Comparison of ENCODE assay signal across 22 mouse cellular contexts in the genomic region with DNA sequence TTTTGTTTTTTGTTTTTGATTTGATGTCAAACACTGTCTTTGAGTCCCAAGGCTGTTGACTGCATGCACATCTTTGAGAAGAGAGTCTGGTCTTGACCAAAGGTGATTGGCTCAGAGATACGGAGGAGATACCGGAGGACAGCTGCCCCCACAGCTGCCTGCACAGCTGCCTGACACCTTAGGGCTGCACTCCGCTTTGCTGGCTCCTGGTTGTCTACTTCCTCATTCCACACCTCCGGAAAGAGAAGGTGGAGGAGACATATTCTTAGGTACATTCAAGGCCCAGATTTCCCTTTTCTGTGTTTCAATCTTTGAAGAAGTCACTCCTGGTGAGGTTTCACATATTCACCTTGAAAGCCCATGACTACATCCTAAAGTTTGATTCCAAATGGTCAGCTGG. TPM values are rescaled to one million over a fixed set of nuclear protein-coding genes. Genes with fewer than 3 reads are reported as not detected.
DNase-seq lines count a peak whose midpoint lies in the region; ATAC-seq and TF ChIP-seq lines count a peak whose summit lies in the region.
"Had no signal": no experiment of that assay in that cellular context is flagged by ENCODE, and none has a peak within 500 bp of the region (broad histone marks: within the 10 kb centered on the region; RNA-seq: fewer than 3 reads in every experiment).

No protein-coding gene starts in this region.

- 88% methylated on average over 4 of the region's 4 CpGs for WGBS in kidney, postnatal 0 days
- 73% methylated on average over 4 of the region's 4 CpGs for WGBS in kidney, adult 2 months
- WGBS in stomach, postnatal 0 days = 84% methylated on average over 4 of the region's 4 CpGs

- ATAC-seq in kidney, postnatal 0 days (replicated peaks; ENCODE audit: low FRiP score, low read depth) = no peak
- peak; percentile 38 to 63; a peak in 3 of 4 replicates for ATAC-seq in hematopoietic stem cell, adult 5-6 weeks (replicated peaks in 1 of 2; ENCODE audit: insufficient read depth in 1 of 2, low FRiP score in 2 of 2, low TSS enrichment in 1 of 2, low read depth in 1 of 2, poor library complexity in 2 of 2, severe bottlenecking in 2 of 2)
- ATAC-seq in stomach, postnatal 0 days (ENCODE audit: low FRiP score, low TSS enrichment) = no peak
- ATAC-seq: forebrain, embryonic 14.5 days had no signal

- 0 out of 2 replicates have a peak, but pooled peaks have one; percentile 16 for TF ChIP-seq EP300 in CH12.LX (IDR thresholded peaks at IDR 0.05; ENCODE audit: low read length)
- no peak for TF ChIP-seq EP300 in stomach, postnatal 0 days (optimal IDR thresholded peaks at IDR 0.05)

- no peak for DNase-seq in kidney, postnatal 0 days (ENCODE audit: low spot score)
- DNase-seq in kidney, adult 2 months = no peak
- DNase-seq in CH12.LX (ENCODE audit: extremely low read depth) = peak; percentile 50
- DNase-seq in splenic B cell, adult 2 months (ENCODE audit: low read depth, low spot score) = peak; percentile 67
- DNase-seq in stomach, postnatal 0 days (ENCODE audit: low spot score) = no peak
- DNase-seq in embryo, embryonic 9.5 days (ENCODE audit: extremely low spot score) = no peak
- DNase-seq: adrenal gland, adult 8-10 months; cerebellum, adult 11-12 months; cerebellum, adult 9-10 months; cerebellum, postnatal 25 days; gastrocnemius, postnatal 10 days; heart, adult 2 months; heart, postnatal 14 days had no signal

- H3K27ac ChIP-seq in kidney, postnatal 0 days = peak overlapping the region; percentile 5; the same call in 1 of the 2 replicates
- H3K27ac ChIP-seq in kidney, adult 2 months (ENCODE audit: insufficient read depth, low read depth, low read length) = no peak overlapping the region
- H3K27ac ChIP-seq in CH12.LX (ENCODE audit: insufficient read depth, low read depth) = no peak overlapping the region
- H3K27ac ChIP-seq in stomach, postnatal 0 days (replicated peaks) = no peak overlapping the region
- H3K27ac ChIP-seq: embryonic facial prominence, embryonic 10.5 days; forebrain, embryonic 10.5 days; heart, adult 2 months; heart, embryonic 15.5 days; hindbrain, embryonic 10.5 days; hindbrain, embryonic 14.5 days had no signal

- no peak for TF ChIP-seq RAD21 in CH12.LX (IDR thresholded peaks at IDR 0.05; ENCODE audit: low read depth, low read length)

- H3K79me2 ChIP-seq in CH12.LX (replicated peaks; ENCODE audit: control insufficient read depth, extremely low read depth, insufficient read depth, poor library complexity, severe bottlenecking) = peaks cover 5% of the 10 kb centered on the region

- dilution Hi-C loops in CH12.LX (cut with MboI; ENCODE audit: extremely low pct_ligation_motif_present, extremely low pct_unique_long_range_greater_than_20kb, low sequenced_read_pairs) = no loop called here

- TF ChIP-seq POLR2A in kidney, adult 2 months (IDR thresholded peaks at IDR 0.05; ENCODE audit: low read depth, low read length) = no peak
- no peak for TF ChIP-seq POLR2A in CH12.LX (IDR thresholded peaks at IDR 0.05; ENCODE audit: low read depth, low read length)

- no peak for TF ChIP-seq CTCF in kidney, postnatal 0 days (IDR thresholded peaks at IDR 0.05; ENCODE audit: low read depth)
- no peak for TF ChIP-seq CTCF in kidney, adult 2 months (conservative IDR thresholded peaks at IDR 0.05; ENCODE audit: insufficient read depth, insufficient read length, low read depth, low read length)
- no peak for TF ChIP-seq CTCF in CH12.LX (conservative IDR thresholded peaks at IDR 0.05 in 1 of 2, IDR thresholded peaks at IDR 0.05 in 1 of 2; ENCODE audit: low read depth in 2 of 2, low read length in 2 of 2)
- no peak for TF ChIP-seq CTCF in stomach, postnatal 0 days (IDR thresholded peaks at IDR 0.05; ENCODE audit: low read depth)

- no peaks in the 10 kb centered on the region for H3K36me3 ChIP-seq in kidney, postnatal 0 days (ENCODE audit: insufficient read depth, low read length)
- no peaks in the 10 kb centered on the region for H3K36me3 ChIP-seq in kidney, adult 2 months (ENCODE audit: control insufficient read depth, insufficient read depth, low read length)
- peaks cover 0 to 6% of the 10 kb centered on the region in 2 experiments for H3K36me3 ChIP-seq in CH12.LX (replicated peaks in 1 of 2; ENCODE audit: control insufficient read depth in 1 of 2, insufficient read depth in 1 of 2, low read length in 1 of 2)
- H3K36me3 ChIP-seq in splenic B cell, adult 2 months (ENCODE audit: control insufficient read depth, insufficient read depth, low read length, poor library complexity, severe bottlenecking) = no peaks in the 10 kb centered on the region; the same call in 1 of the 2 replicates
- H3K36me3 ChIP-seq in stomach, postnatal 0 days (ENCODE audit: control insufficient read depth, insufficient read depth, low read length) = no peaks in the 10 kb centered on the region

- in situ Hi-C loops in CH12.LX (cut with MboI; ENCODE audit: low pct_ligation_motif_present, low pct_unique_long_range_greater_than_20kb, low sequenced_read_pairs) = no loop called here

- H3K9ac ChIP-seq in kidney, postnatal 0 days (ENCODE audit: low read depth, low read length) = no peak overlapping the region
- H3K9ac ChIP-seq in CH12.LX (ENCODE audit: insufficient read depth, low read depth) = no peak overlapping the region
- H3K9ac ChIP-seq in stomach, postnatal 0 days (ENCODE audit: low read length) = no peak overlapping the region
- H3K9ac ChIP-seq: heart, embryonic 15.5 days; hindbrain, embryonic 14.5 days had no signal

- H3K9me3 ChIP-seq in kidney, postnatal 0 days (replicated peaks; ENCODE audit: low read length) = no peaks in the 10 kb centered on the region
- no peaks in the 10 kb centered on the region for H3K9me3 ChIP-seq in CH12.LX (replicated peaks; ENCODE audit: low read length)
- H3K9me3 ChIP-seq in stomach, postnatal 0 days (ENCODE audit: control insufficient read depth, low read length) = no peaks in the 10 kb centered on the region
- H3K9me3 ChIP-seq: embryonic facial prominence, embryonic 10.5 days; forebrain, embryonic 10.5 days; heart, embryonic 15.5 days; hindbrain, embryonic 10.5 days had no signal

- H3K4me1 ChIP-seq in kidney, postnatal 0 days (replicated peaks; ENCODE audit: insufficient read depth, low read length) = peaks cover 12% of the 10 kb centered on the region; the same call in 1 of the 2 replicates
- H3K4me1 ChIP-seq in kidney, adult 2 months (ENCODE audit: control insufficient read depth, insufficient read depth, low read length) = peaks cover 29% of the 10 kb centered on the region; the same call in 1 of the 2 replicates
- peaks cover 19 to 71% of the 10 kb centered on the region in 2 experiments for H3K4me1 ChIP-seq in CH12.LX (ENCODE audit: control insufficient read depth in 1 of 2, insufficient read depth in 2 of 2)
- H3K4me1 ChIP-seq in stomach, postnatal 0 days (replicated peaks; ENCODE audit: control insufficient read depth, insufficient read depth) = peaks cover 5% of the 10 kb centered on the region; the same call in 1 of the 2 replicates

- no peak overlapping the region for H3K4me2 ChIP-seq in kidney, postnatal 0 days (ENCODE audit: low read length)
- H3K4me2 ChIP-seq in CH12.LX (ENCODE audit: insufficient read depth, low read depth, poor library complexity, severe bottlenecking) = no peak overlapping the region
- H3K4me2 ChIP-seq in stomach, postnatal 0 days (replicated peaks; ENCODE audit: low read depth) = no peak overlapping the region
- H3K4me2 ChIP-seq: heart, embryonic 11.5 days; heart, embryonic 15.5 days; hindbrain, embryonic 14.5 days had no signal

- H3K27me3 ChIP-seq in kidney, postnatal 0 days (ENCODE audit: insufficient read depth, low read length) = no peaks in the 10 kb centered on the region
- H3K27me3 ChIP-seq in kidney, adult 2 months (replicated peaks; ENCODE audit: control insufficient read depth, insufficient read depth, low read length) = no peaks in the 10 kb centered on the region
- H3K27me3 ChIP-seq in CH12.LX (replicated peaks) = no peaks in the 10 kb centered on the region
- H3K27me3 ChIP-seq in splenic B cell, adult 2 months (ENCODE audit: control insufficient read depth, insufficient read depth, low read length, poor library complexity, severe bottlenecking) = no peaks in the 10 kb centered on the region
- H3K27me3 ChIP-seq in stomach, postnatal 0 days (ENCODE audit: control insufficient read depth, insufficient read depth, low read length) = no peaks in the 10 kb centered on the region
- H3K27me3 ChIP-seq: heart, embryonic 15.5 days had no signal

- H3K4me3 ChIP-seq in kidney, postnatal 0 days (replicated peaks; ENCODE audit: low read depth, low read length) = no peak overlapping the region
- no peak overlapping the region for H3K4me3 ChIP-seq in kidney, adult 2 months (ENCODE audit: insufficient read depth, low read depth, low read length)
- no peak overlapping the region for H3K4me3 ChIP-seq in CH12.LX (replicated peaks in 1 of 3; ENCODE audit: low read depth in 2 of 3, low read length in 2 of 3, poor library complexity in 1 of 3)
- no peak overlapping the region for H3K4me3 ChIP-seq in stomach, postnatal 0 days (ENCODE audit: low read depth, low read length)
- H3K4me3 ChIP-seq: embryonic facial prominence, embryonic 10.5 days; erythroblast, embryonic 14.5 days; forebrain, embryonic 10.5 days; heart, adult 2 months; heart, embryonic 15.5 days; hindbrain, embryonic 10.5 days had no signal

TF ChIP-seq in CH12.LX, 34 proteins besides CTCF, POLR2A, EP300 and RAD21:
- TF ChIP-seq MAFK (IDR thresholded peaks at IDR 0.05; ENCODE audit: insufficient replicate concordance, low read length) (no peak), SMC3 (IDR thresholded peaks at IDR 0.05; ENCODE audit: low read depth, low read length) (no peak), ZC3H11A (IDR thresholded peaks at IDR 0.05; ENCODE audit: low read depth, low read length) (no peak), IRF4 (IDR thresholded peaks at IDR 0.05; ENCODE audit: low read depth, low read length) (0 out of 2 replicates have a peak, but pooled peaks have one; percentile 45), MAZ (IDR thresholded peaks at IDR 0.05; ENCODE audit: low read depth, low read length) (no peak), TCF12 (IDR thresholded peaks at IDR 0.05; ENCODE audit: low read depth, low read length) (peak; percentile 81), JUN (IDR thresholded peaks at IDR 0.05; ENCODE audit: insufficient read depth, low read depth, low read length) (no peak), NRF1 (IDR thresholded peaks at IDR 0.05; ENCODE audit: low read depth, low read length) (no peak), ELF1 (IDR thresholded peaks at IDR 0.05; ENCODE audit: low read depth, low read length) (peak; percentile 53), ZKSCAN1 (IDR thresholded peaks at IDR 0.05; ENCODE audit: borderline replicate concordance, low read depth, low read length) (no peak)
TF ChIP-seq in CH12.LX: peak in this region for 3.

RNA-seq across cellular contexts. Expression of a gene that starts 25.9 kb away (rescaled TPM):
- 30.3 and 31.1 TPM in 2 replicates for polyA plus RNA-seq in kidney, postnatal 0 days (2015; fragmentation: Nextera tagmentation; extraction: Ambion mirVana)
- polyA plus RNA-seq in kidney, adult 2 months (2012; rRNA removed) = 7.7 and 8.6 TPM in 2 replicates
- total RNA-seq in CH12.LX (2012; rRNA removed) (1.2 and 1.8 TPM in 2 replicates), CH12.LX (2014; rRNA removed) (1.1 and 1.3 TPM in 2 replicates)
- polyA plus RNA-seq in CH12.LX (2012; ENCODE audit: insufficient read length, low read depth) = 2.0 and 2.6 TPM in 2 replicates
- total RNA-seq in hematopoietic stem cell, adult 5-6 weeks (2017) = 12.5 and 13.8 TPM in 2 replicates
- polyA plus RNA-seq in stomach, postnatal 0 days (2015; fragmentation: Nextera tagmentation; extraction: Ambion mirVana) = 17.9 and 18.3 TPM in 2 replicates

Comparison
In these comparisons a context has a peak if more than half of its experiments do, and no peak if none do; other contexts are left out.
1. ATAC-seq: peak in hematopoietic stem cell, adult 5-6 weeks (2 of 2); none in kidney, postnatal 0 days (single experiment) and stomach, postnatal 0 days (single experiment).
2. DNase-seq: peak in CH12.LX (single experiment) and splenic B cell, adult 2 months (single experiment); none in kidney, postnatal 0 days (single experiment), kidney, adult 2 months (single experiment), stomach, postnatal 0 days (single experiment) and embryo, embryonic 9.5 days (single experiment).